Mouse (Mus musculus): Measurements from ENCODE around the gene Grb2. TPM values are rescaled to one million over a fixed set of nuclear protein-coding genes. Genes with fewer than 3 reads are reported as not detected.

Grb2 gene
- total RNA-seq, 2 experiments from 2014 or later = 218 to 220 TPM

DNA sequence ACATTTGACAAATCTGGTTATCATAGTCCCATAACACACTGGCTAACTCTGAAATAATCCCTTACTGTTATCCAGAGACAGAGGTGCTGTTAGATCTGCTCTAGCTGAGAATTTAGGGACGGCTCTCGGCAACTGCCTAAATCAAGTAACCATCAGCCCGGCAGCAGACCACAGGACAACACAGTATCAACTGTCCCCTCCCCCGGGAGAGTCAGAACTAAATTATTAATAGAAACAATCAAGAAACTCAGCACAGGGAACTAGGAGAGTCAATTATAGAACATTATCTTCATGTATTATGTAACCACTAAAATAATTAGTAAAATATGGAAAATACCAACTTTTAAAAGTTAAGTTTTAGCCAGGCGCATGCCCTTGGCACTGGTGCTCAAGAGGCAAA is 17.4 kb downstream of the Grb2 start:
- no peak for DNase-seq
- intact Hi-C loops (cut with DNase I) = no loop called here

DNA sequence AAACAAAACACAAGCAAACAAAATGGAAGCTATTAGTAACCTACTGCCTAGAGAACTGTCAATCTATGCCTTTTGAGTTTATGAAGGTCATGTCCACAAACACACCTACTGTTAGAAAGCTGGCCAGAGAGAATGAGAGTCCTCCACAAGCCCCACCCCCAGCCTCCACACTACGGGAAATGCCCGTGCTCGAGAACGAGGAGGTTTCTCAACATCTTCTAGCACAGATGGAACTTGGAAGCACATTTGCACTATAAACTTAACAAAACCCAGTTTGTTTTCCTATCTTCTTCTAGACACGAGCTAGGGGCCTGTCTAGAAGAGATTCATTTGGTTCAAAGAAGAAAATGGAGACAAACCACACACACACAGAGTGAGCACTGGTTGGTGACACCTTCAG is 18.0 kb downstream of the Grb2 start:
- no peak for DNase-seq
- intact Hi-C loops (cut with DNase I) = no loop called here

DNA sequence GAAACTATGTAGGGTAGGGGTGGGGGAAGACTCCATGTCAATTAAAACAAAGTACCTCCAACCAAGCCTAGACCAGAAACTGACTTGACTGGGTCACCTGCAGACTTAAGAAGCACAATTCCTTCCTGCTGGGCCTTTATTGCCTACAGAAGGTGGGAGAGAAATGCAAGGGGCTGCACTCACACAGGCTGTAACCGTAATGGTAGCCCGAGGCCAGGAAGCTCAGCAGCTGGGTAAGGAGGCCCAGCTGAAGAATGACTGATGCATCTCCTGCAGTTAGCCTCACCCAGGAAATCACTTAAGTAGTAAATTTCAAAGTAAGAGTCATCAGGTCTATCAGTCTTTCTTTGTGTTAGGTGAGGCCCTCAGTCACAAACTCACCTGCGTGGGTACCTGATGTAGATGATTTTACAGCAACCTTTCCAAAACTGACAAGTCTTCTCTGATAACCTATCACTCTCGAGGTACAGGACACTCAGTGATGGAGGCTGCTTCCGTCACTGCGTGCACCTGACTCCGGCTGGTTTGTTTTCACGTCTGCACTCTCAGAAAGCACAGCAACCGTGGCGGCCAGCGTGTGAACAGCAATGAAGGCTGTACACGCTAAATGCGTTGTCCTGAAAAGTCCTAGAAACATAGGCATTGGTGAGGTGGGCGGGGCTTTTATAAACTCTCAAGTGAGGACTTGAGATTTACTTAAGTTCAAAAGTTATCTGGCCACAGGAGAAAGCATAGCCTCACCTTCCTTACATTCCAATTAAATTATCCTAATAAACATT is 19.1 kb downstream of the Grb2 start:
- intact Hi-C loops (cut with DNase I) = no loop called here
- DNase-seq = no peak

DNA sequence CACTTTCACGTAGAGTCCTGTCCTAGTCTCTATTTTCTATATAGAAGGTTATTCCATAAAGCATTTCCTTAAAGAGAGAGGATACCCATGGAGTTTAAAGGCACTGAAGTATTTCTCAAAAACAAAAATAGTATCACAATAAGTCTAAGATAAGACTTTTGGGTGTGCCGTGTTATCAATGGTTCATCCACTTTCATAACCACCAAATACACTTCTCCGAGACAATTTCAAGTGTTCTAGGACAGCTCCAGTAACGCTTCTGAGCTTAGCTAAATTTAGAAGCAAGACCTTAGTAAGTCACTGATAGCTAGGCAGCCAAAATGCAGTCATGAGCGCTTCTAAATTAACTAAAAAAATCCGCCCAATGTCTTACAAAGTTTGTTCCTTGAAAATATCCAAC is 22.0 kb downstream of the Grb2 start:
- intact Hi-C loops (cut with DNase I) = no loop called here
- no peak for DNase-seq

DNA sequence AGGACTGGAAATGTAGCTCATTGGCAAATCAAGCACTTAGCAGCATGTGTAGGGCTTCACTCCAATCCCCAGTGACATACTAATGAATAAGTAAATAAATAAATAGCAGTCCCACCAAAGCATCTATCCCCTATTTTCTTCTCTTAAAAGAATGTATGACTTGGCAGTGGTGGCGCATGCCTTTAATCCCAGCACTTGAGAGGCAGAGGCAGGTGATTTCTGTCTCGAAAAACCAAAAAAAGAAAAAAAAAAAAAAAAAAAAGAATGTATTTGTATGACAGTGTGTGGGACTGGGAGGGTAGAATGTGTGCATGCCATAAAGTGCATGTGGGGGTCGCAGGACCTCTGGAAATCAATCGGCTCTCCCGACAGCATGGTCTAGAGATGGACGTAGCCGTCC is 22.4 kb downstream of the Grb2 start:
- intact Hi-C loops (cut with DNase I) = no loop called here
- no peak for DNase-seq

DNA sequence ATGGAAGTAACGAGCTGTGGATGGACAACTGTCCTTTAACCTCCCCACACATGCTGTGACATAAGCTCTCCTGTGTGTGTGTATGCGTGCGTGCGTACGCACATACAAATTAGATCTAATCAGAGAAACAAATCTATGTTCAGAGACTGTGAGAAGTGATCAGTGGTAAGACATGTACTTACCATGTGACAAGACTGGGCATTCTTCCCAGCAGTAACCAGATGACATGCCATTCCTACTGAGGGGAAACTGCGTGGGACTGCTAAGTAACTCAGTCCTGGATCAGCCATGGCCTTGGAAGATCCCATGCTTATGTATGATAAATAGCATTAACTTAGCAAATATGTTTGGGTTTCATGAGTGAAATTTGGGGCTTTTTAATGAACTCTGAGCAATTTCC is 23.5 kb downstream of the Grb2 start:
- no peak for DNase-seq
- intact Hi-C loops (cut with DNase I) = no loop called here

DNA sequence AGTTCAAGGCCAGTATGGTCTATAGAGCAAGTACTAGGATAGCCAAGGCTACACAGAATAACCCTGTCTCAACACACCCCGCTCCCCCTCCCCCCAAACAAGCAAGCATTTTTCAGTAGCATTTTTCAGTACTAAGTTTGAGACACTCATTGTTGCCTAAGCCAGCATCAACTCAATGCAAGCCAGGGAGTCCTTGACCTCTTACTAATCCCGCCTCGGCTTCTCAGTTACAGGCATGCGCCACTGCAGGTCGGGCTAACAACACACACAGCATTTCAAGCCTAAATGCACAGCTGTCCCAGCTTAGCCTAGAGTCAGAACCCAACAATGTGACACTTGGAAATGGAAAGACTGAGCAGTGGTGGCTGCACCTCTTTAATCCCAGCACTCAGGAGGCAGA is 25.1 kb downstream of the Grb2 start:
- no peak for DNase-seq
- intact Hi-C loops (cut with DNase I) = no loop called here

DNA sequence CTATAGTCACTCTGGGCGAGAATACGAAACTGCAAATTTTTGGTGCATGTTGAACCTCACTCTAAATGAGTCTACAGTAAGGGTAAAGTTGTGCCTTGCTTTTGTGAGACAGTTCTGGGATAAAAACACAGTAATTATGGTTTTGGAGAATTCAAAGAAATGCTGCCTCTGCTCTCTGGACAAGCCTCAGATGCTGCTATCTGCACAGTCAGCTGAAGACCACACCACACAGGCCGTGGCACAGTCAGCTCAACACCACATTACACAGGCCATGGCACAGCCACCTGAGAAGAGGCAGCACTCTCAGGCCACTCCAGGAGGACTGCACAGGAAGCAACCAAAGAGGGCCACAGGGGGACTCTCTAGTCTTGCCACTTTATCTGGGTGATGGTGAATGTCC is 26.0 kb downstream of the Grb2 start:
- intact Hi-C loops (cut with DNase I) = no loop called here
- DNase-seq = no peak

DNA sequence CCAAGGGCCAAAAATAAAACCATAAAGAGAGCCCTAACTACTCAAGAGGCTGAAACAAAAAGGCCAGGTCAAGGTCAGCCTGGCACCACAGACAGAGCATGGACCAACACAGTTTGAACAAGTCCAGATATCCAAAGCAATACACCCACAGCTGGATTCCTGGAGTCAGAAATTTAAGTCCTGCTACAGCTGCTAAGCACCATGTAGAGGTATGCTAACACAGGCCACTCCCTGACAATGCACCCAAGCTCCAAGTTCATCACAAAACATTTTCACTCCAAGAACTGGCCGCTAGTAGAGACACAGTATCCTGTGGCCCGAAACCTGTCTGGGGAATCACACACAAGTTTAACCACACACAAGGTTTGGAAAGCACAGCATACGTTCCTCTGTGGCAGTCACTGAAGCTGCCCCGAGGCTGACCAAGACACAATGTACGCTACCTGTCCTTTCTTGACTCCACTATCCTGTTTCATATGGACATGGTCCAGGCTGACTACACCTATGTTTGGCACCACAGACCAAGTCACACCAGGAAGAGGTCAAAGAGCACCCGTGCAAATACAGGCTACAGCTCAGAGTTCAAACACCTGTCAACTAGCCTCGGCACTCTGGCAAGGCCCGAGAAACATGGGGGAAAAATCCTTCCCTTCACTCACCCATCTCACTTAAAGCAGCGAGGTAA is 28.7 kb downstream of the Grb2 start:
- no peak for DNase-seq
- intact Hi-C loops (cut with DNase I) = no loop called here

DNA sequence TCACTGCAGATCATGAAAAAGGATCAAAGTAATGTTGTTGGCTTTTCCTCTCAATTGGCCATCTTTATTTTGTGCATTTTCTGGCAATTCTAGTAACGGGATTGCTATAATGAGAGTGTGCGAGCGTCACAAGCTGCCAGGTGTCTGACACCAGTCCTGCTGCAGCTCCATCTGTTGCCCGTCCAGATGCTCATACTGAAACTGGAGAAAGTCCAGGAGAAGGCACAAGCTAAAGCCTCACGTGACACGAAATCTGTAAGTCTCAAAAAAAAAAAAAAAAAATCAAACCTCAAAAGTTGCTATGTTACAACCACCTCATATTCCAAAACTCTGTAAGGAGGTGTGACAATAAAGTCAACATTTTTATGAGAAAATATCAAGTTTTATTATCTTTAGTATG is 29.5 kb downstream of the Grb2 start:
- DNase-seq = no peak
- intact Hi-C loops (cut with DNase I) = no loop called here

DNA sequence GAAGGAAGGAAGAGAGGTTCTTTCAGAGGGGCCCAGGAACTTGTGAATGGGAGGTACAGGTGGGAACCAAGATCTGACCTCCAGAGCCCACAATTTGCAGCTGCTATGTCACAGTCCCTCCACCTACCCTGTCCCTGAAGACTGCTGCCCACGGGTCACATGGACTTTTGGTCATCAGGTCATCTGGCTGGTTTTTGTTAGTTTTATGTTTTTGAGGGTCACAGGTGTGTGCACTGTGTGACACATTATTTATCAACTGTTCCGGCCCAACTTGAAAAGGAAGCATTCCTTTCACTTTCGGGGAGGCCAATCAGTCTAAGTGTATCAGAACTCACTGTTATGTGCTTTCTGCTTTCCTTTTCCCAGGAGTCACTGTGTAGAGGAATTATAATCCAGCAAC is 30.9 kb downstream of the Grb2 start:
- no peak for DNase-seq
- intact Hi-C loops (cut with DNase I) = no loop called here

DNA sequence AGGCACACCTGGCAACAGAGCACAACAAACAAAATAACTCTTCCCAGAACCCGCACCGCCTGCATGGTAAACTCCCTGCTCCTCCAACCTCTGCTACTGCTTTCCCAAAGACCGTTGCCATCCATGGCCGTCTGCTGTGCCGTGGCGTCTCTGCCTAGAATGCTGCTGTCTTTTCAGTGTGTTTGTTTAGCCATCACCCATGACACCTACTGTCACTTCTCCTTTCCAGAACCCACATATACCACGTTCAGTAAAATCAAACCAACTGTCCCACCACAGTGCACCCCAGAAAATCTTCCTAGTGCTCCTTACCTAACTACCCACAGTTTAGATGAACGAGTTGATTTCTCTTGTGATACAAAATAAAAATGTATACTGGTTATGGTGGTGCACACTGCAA is 31.7 kb downstream of the Grb2 start:
- intact Hi-C loops (cut with DNase I) = no loop called here
- DNase-seq = no peak

DNA sequence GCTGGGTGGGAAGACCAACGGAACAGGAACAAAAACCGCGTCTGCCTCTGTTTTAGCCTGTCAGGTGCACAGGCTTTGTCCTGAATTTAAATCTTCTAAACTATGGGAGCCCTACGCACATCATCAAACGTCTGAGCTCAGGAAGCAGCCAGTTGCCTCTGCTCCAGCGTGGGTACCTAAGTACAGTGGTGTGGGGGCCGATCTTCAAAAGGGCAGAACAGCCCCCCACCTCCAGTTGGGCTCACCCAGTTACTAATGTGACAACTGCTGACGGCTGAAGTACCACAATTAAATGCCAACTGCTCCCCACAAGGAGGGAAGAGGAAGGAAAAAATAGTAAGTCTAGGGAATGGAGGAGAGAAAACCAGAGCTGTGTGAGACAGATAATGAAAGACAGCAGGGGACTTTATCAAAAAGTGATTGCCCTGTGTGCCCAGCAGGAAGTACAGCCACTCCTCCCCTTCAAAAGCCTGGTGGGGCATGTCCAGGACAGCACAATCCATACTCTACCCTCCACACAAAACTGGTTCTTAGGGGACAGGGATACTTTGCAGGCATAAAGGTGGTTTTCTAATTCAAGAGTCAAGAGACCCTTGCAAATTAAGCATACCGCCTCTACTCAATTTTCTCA is 34.0 kb downstream of the Grb2 start:
- intact Hi-C loops (cut with DNase I) = no loop called here
- no peak for DNase-seq

DNA sequence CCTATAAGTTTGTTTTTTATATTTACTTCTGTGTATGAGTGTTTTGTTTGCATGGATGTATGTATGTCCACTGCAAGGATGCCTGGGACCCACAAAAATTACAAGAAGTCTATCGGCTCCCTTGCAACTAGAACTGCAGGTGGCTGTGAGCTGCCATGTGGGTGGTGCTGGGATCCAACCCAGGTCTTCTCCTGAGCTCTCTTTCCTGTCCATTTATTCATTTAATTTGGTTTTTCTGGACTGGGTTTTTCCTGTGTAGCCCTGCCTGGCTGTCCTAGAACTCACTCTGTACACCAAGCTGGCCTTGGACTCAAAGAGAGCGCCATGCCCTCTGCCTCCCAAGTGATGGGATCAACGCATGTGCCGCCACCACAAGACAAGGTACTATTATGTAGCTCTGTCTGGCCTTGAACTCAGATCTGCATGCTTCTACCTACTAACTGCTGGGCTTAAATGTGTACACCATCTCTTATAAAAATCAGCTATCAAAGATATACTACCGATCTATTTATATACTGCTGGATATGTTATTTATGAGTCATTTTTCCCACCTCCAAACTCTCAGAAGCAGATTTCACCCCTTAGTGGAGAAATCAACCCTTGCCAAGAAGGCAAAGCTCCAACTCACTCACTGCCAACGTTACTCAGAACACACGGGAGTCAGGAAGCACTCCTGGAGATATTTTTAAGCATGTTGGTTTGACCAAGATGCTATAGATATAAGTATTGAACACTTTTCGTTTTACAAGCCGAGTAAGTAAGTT is 34.7 kb downstream of the Grb2 start:
- intact Hi-C loops (cut with DNase I) = no loop called here
- DNase-seq = no peak

DNA sequence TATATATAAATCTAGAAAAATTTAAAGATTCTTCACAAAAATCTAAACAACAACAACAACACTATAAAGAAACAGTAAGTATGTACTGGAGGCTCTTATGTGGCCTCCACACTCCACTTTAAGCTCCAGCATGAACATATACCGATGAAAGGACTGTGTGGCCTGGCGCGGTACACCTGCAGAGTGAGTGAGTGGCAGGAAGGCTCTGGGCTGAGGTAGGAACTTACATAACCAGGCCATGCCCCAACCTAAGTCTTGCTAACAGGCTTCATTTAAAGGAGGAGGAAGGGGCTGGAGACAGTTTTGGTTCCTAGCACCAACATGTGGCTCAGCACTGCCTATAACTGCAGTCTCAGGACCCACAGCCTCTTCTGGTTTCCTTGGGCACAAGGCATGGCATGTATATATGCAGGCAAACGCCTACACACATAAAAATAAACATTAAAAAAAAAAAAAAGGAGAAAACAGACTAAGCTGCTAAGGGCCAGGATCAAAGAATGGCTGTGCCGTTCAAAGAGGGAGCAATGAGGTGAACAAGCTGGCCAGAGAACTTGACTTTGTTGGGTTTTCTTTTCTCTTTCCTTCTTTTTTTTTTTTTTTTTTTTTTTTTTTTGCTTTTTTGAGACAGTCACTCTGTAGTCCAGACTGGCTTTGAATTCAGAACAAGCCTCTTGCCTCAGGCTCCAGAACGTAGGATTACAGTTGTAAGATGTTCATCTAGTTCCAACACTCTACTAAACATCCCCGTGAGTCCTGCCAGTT is 36.0 kb downstream of the Grb2 start:
- DNase-seq = no peak
- intact Hi-C loops (cut with DNase I) = no loop called here

DNA sequence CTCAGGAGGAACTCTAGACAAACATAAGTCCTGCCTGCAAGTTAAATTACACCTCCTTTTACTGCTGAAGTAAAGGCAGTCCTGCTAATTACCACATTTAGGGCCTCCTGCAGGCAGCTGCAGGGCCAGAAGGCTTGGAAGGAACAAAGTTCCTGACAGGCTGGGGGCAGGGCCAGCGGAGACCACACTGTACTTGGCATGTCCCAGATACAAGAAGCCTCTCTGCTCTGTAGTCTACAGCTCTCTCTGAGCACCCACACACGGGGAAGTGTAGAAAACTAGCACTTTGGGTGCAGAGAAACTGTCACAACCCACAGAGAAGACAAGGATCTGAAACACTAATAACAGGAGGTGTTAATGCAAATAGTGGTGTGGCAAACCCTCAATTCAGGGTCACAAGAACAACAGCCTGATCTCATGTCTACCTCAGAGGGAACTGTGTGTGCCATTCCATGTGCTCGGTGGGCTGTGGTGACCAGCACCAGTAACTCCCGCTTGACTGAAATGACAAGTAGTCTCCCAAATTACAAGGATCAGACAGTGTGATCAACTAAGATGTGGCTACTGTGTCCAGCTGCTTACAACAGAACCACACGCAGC is 37.8 kb downstream of the Grb2 start:
- intact Hi-C loops (cut with DNase I) = no loop called here
- DNase-seq = no peak

DNA sequence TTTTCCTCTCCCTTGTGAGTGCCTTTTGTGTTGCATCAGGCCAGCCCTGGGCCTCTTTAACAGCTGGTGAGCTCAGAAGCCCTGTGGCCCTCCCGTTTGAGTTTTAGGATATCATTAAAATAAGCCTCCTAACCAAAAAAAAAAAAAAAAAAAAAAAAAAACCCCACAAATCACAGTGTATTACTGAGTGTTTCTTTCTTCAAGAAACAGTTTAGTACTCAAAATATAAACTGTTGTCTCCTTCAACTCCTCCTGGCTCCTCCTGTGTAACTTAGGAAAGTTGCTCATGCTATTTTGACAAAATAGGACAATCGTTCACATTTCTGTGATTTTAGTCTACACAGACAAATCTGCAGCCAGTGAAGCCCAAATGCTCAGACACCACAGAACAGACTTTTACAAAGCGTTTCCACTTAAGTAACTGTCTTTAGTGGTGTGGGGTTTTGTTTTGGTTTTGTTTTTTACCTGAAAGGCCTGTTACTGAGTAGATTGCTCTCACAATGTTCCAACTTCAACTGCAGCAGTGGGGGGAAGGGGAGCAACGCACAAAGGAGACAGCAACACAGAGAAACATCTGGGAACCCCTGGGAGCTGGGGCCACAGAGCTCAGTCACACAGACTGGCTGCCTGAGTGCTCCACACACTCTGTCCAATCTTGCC is 44.6 kb downstream of the Grb2 start:
- intact Hi-C loops (cut with DNase I) = no loop called here
- DNase-seq = no peak

DNA sequence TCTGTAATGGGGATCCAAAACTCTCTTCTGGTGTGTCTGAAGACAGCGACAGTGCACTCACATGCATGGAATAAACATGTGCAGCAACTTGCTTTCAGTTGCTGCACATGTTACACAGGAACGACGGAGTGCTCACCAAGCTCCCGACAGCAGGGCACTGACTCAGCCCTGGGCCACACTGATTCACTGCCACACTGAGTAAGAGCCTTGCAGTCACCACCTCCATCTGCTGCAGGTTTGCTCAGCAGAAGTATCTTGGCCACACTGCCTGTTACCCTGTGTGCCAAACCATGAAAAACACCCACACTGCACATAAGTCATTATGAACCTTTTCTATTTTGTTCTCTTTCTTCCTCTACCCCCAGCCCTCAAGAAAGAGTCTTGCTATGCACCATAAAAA is 48.0 kb downstream of the Grb2 start:
- no peak for DNase-seq

DNA sequence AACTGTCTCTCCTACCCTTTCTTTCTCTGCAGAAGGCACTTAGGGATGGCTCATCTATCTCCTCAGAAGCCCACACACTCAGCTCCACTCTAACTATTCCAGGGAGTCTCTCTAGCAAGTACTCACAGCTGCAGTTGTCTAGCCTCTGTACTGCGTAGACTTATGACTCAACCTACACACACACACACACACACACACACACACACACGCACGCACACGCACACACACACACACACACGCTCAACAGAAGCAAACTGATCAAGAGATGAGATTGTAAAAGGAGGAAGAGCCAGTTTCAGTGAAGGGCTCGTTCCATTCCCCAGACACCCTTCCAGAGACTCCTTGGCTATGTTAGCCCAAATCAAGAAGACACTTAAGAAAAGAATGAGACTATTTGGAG is 49.9 kb downstream of the Grb2 start:
- intact Hi-C loops (cut with DNase I) = no loop called here
- no peak for DNase-seq

More for the DNA sequence above, 48.0 kb downstream of the Grb2 start:
- intact Hi-C loops (cut with DNase I) = no loop called here

DNA sequence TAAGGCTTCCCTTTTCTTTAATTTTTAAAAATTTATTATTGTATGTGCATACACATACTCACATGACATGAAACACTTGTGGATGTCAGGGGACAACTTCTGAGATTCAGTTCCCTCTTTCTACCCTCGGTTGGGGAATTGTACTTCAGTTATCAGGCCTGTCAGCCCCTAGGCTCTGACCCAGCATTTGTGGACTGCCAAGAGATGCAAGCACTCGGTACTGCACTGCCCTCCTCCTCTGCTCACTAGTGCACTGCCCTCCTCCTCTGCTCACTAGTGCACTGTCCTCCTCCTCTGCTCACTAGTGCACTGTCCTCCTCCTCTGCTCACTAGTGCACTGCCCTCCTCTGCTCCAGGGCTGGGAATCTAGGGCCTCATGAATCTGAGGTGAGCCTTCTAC is 54.3 kb downstream of the Grb2 start:
- intact Hi-C loops (cut with DNase I) = loop anchor here (5.0 kb wide), 1 partner anchor 158 kb away; the partner anchor contains the start of genes Caskin2 and Tsen54

More for the DNA sequence above, 54.3 kb downstream of the Grb2 start:
- no peak for DNase-seq

Data from left cerebral cortex, postnatal 4 days (tissue).